Mouse (Mus musculus): ENCODE measurements around the gene Pkdrej. TPM values are rescaled to one million over a fixed set of nuclear protein-coding genes. Genes with fewer than 3 reads are reported as not detected.
A peak's percentile ranks its signal among the peaks of the same experiment; 100 is the strongest.

Pkdrej gene
- polyA plus RNA-seq, 1 experiment from 2014 or later, result 0.05 TPM

- H3K4me3 ChIP-seq (ENCODE audit: low read depth, low read length), result no peak overlapping the region
- ATAC-seq (no peak), DNase-seq (ENCODE audit: low spot score) (no peak)
- H3K36me3 ChIP-seq (ENCODE audit: control insufficient read depth, insufficient read depth, low read length), result no peaks in the 10 kb centered on the region
- no peaks in the 10 kb centered on the region for H3K9me3 ChIP-seq (replicated peaks; ENCODE audit: control insufficient read depth, low read length)
- 44% methylated on average over 6 of the region's 6 CpGs for WGBS
- H3K4me2 ChIP-seq (ENCODE audit: low read length), result no peak overlapping the region
- H3K4me1 ChIP-seq (ENCODE audit: control insufficient read depth, insufficient read depth, low read length), result no peaks in the 10 kb centered on the region
- H3K9ac ChIP-seq (ENCODE audit: low read length), result no peak overlapping the region
- H3K27me3 ChIP-seq (replicated peaks; ENCODE audit: control insufficient read depth, insufficient read depth, low read length), result no peaks in the 10 kb centered on the region
- no peak overlapping the region for H3K27ac ChIP-seq (ENCODE audit: low read depth, low read length)
Observed at GRCm38 (mm10) chr15:85840983-85841382, 19.4 kb upstream of the Pkdrej start.

- Histone ChIP-seq H3K9me3 (replicated peaks; ENCODE audit: control insufficient read depth, low read length) (no peaks in the 10 kb centered on the region), H3K36me3 (ENCODE audit: control insufficient read depth, insufficient read depth, low read length) (no peaks in the 10 kb centered on the region), H3K27me3 (replicated peaks; ENCODE audit: control insufficient read depth, insufficient read depth, low read length) (no peaks in the 10 kb centered on the region), H3K4me2 (ENCODE audit: low read length) (no peak overlapping the region), H3K9ac (ENCODE audit: low read length) (no peak overlapping the region), H3K4me1 (ENCODE audit: control insufficient read depth, insufficient read depth, low read length) (peaks cover 4% of the 10 kb centered on the region; the same call in 1 of the 2 replicates), H3K27ac (ENCODE audit: low read depth, low read length) (no peak overlapping the region), H3K4me3 (ENCODE audit: low read depth, low read length) (no peak overlapping the region)
- no peak for DNase-seq (ENCODE audit: low spot score)
- no peak for ATAC-seq
- 91% methylated on average over 5 of the region's 5 CpGs for WGBS
Observed at GRCm38 (mm10) chr15:85836887-85837286, 15.4 kb upstream of the Pkdrej start.

GRCm38 (mm10) chr15:85835335-85835734, 13.8 kb upstream of the Pkdrej start:
- 53% methylated on average over 3 of the region's 3 CpGs for WGBS
- Histone ChIP-seq H3K36me3 (ENCODE audit: control insufficient read depth, insufficient read depth, low read length) (no peaks in the 10 kb centered on the region), H3K4me1 (ENCODE audit: control insufficient read depth, insufficient read depth, low read length) (peaks cover 9% of the 10 kb centered on the region), H3K27me3 (replicated peaks; ENCODE audit: control insufficient read depth, insufficient read depth, low read length) (no peaks in the 10 kb centered on the region), H3K4me3 (ENCODE audit: low read depth, low read length) (no peak overlapping the region), H3K9ac (ENCODE audit: low read length) (no peak overlapping the region), H3K9me3 (replicated peaks; ENCODE audit: control insufficient read depth, low read length) (no peaks in the 10 kb centered on the region), H3K4me2 (ENCODE audit: low read length) (no peak overlapping the region), H3K27ac (ENCODE audit: low read depth, low read length) (no peak overlapping the region)
- DNase-seq (ENCODE audit: low spot score) (no peak), ATAC-seq (no peak)

GRCm38 (mm10) chr15:85832599-85832998, 11.1 kb upstream of the Pkdrej start:
- H3K4me1 ChIP-seq (ENCODE audit: control insufficient read depth, insufficient read depth, low read length), result peaks cover 9% of the 10 kb centered on the region
- H3K9ac ChIP-seq (ENCODE audit: low read length), result peak overlapping the region; percentile 59
- no peaks in the 10 kb centered on the region for H3K27me3 ChIP-seq (replicated peaks; ENCODE audit: control insufficient read depth, insufficient read depth, low read length)
- DNase-seq (ENCODE audit: low spot score), result no peak
- H3K4me2 ChIP-seq (ENCODE audit: low read length), result peak overlapping the region; percentile 81
- no peaks in the 10 kb centered on the region for H3K9me3 ChIP-seq (replicated peaks; ENCODE audit: control insufficient read depth, low read length)
- no peaks in the 10 kb centered on the region for H3K36me3 ChIP-seq (ENCODE audit: control insufficient read depth, insufficient read depth, low read length)
- no peak overlapping the region for H3K27ac ChIP-seq (ENCODE audit: low read depth, low read length)
- WGBS, result 53% methylated on average over 8 of the region's 8 CpGs
- H3K4me3 ChIP-seq (ENCODE audit: low read depth, low read length), result peak overlapping the region; percentile 48
- no peak for ATAC-seq

GRCm38 (mm10) chr15:85831954-85832590, 10.5 kb upstream of the Pkdrej start, which contains the start of gene Ttc38:
Gene Ttc38 (plus strand): TSS chr15:85832306.
- DNase-seq (ENCODE audit: low spot score) (peak; percentile 72), ATAC-seq (peak; percentile 91)
- H3K4me3 ChIP-seq (ENCODE audit: low read depth, low read length), result peak within 1 kb of the TSS; percentile 48
- peak within 1 kb of the TSS; percentile 81 for H3K4me2 ChIP-seq (ENCODE audit: low read length)
- H3K27ac ChIP-seq (ENCODE audit: low read depth, low read length), result no peak within 1 kb of the TSS
- peak within 1 kb of the TSS; percentile 59 for H3K9ac ChIP-seq (ENCODE audit: low read length)
- peaks cover 9% of the 10 kb centered on the region for H3K4me1 ChIP-seq (ENCODE audit: control insufficient read depth, insufficient read depth, low read length)
- H3K27me3 ChIP-seq (replicated peaks; ENCODE audit: control insufficient read depth, insufficient read depth, low read length), result no peaks in the 10 kb centered on the region
- H3K36me3 ChIP-seq (ENCODE audit: control insufficient read depth, insufficient read depth, low read length), result no peaks in the 10 kb centered on the region
- H3K9me3 ChIP-seq (replicated peaks; ENCODE audit: control insufficient read depth, low read length), result no peaks in the 10 kb centered on the region
- WGBS, result 1% methylated on average over 27 of the region's 27 CpGs

- ATAC-seq, result no peak
- Histone ChIP-seq H3K36me3 (ENCODE audit: control insufficient read depth, insufficient read depth, low read length) (no peaks in the 10 kb centered on the region), H3K4me3 (ENCODE audit: low read depth, low read length) (no peak overlapping the region), H3K9me3 (replicated peaks; ENCODE audit: control insufficient read depth, low read length) (no peaks in the 10 kb centered on the region), H3K27me3 (replicated peaks; ENCODE audit: control insufficient read depth, insufficient read depth, low read length) (no peaks in the 10 kb centered on the region), H3K27ac (ENCODE audit: low read depth, low read length) (no peak overlapping the region), H3K4me2 (ENCODE audit: low read length) (no peak overlapping the region), H3K4me1 (ENCODE audit: control insufficient read depth, insufficient read depth, low read length) (peaks cover 9% of the 10 kb centered on the region), H3K9ac (ENCODE audit: low read length) (no peak overlapping the region)
- WGBS, result 70% methylated on average over 5 of the region's 5 CpGs
- no peak for DNase-seq (ENCODE audit: low spot score)
Observed at GRCm38 (mm10) chr15:85829470-85829869, 7.9 kb upstream of the Pkdrej start.

GRCm38 (mm10) chr15:85828071-85828470, 6.5 kb upstream of the Pkdrej start:
- WGBS, result 80% methylated on average over 4 of the region's 4 CpGs
- no peak for ATAC-seq

GRCm38 (mm10) chr15:85826676-85827075, 5.1 kb upstream of the Pkdrej start:
- Histone ChIP-seq H3K27me3 (replicated peaks; ENCODE audit: control insufficient read depth, insufficient read depth, low read length) (no peaks in the 10 kb centered on the region; the same call in 1 of the 2 replicates), H3K4me1 (ENCODE audit: control insufficient read depth, insufficient read depth, low read length) (peaks cover 3% of the 10 kb centered on the region; the same call in 1 of the 2 replicates), H3K36me3 (ENCODE audit: control insufficient read depth, insufficient read depth, low read length) (no peaks in the 10 kb centered on the region), H3K4me3 (ENCODE audit: low read depth, low read length) (no peak overlapping the region), H3K4me2 (ENCODE audit: low read length) (no peak overlapping the region), H3K9me3 (replicated peaks; ENCODE audit: control insufficient read depth, low read length) (no peaks in the 10 kb centered on the region), H3K27ac (ENCODE audit: low read depth, low read length) (no peak overlapping the region), H3K9ac (ENCODE audit: low read length) (no peak overlapping the region)
- no peak for DNase-seq (ENCODE audit: low spot score)
- no peak for ATAC-seq
- WGBS, result 82% methylated on average over 5 of the region's 5 CpGs

More at GRCm38 (mm10) chr15:85828071-85828470, 6.5 kb upstream of the Pkdrej start:
- Histone ChIP-seq H3K27me3 (replicated peaks; ENCODE audit: control insufficient read depth, insufficient read depth, low read length) (no peaks in the 10 kb centered on the region), H3K36me3 (ENCODE audit: control insufficient read depth, insufficient read depth, low read length) (no peaks in the 10 kb centered on the region), H3K27ac (ENCODE audit: low read depth, low read length) (no peak overlapping the region), H3K4me2 (ENCODE audit: low read length) (no peak overlapping the region), H3K4me3 (ENCODE audit: low read depth, low read length) (no peak overlapping the region), H3K4me1 (ENCODE audit: control insufficient read depth, insufficient read depth, low read length) (peaks cover 9% of the 10 kb centered on the region), H3K9ac (ENCODE audit: low read length) (no peak overlapping the region), H3K9me3 (replicated peaks; ENCODE audit: control insufficient read depth, low read length) (no peaks in the 10 kb centered on the region)
- no peak for DNase-seq (ENCODE audit: low spot score)

GRCm38 (mm10) chr15:85822011-85822359, 451 bp upstream of the Pkdrej start:
- no peak for ATAC-seq
- Histone ChIP-seq H3K27me3 (replicated peaks; ENCODE audit: control insufficient read depth, insufficient read depth, low read length) (peaks cover 11% of the 10 kb centered on the region), H3K4me1 (ENCODE audit: control insufficient read depth, insufficient read depth, low read length) (no peaks in the 10 kb centered on the region), H3K27ac (ENCODE audit: low read depth, low read length) (no peak overlapping the region), H3K4me2 (ENCODE audit: low read length) (peak overlapping the region; percentile 77), H3K36me3 (ENCODE audit: control insufficient read depth, insufficient read depth, low read length) (no peaks in the 10 kb centered on the region), H3K4me3 (ENCODE audit: low read depth, low read length) (peak overlapping the region; percentile 38), H3K9me3 (replicated peaks; ENCODE audit: control insufficient read depth, low read length) (no peaks in the 10 kb centered on the region), H3K9ac (ENCODE audit: low read length) (no peak overlapping the region)
- 9% methylated on average over 4 of the region's 4 CpGs for WGBS
- peak; percentile 8 for DNase-seq (ENCODE audit: low spot score)
